Mouse (Mus musculus) gastrocnemius, postnatal 4 days (tissue): ENCODE measurements around the gene Mpc1. TPM values are rescaled to one million over a fixed set of nuclear protein-coding genes. Genes with fewer than 3 reads are reported as not detected.
A peak's percentile ranks its signal among the peaks of the same experiment; 100 is the strongest.
"Not testable (repeated sequence)": the region's sequence is repeated elsewhere in the genome, so short reads cannot be mapped to it uniquely, and the experiment has no call there.

Source experiments
- DNase-seq, 2 experiments: peaks; one replicate each; pipeline ENCODE4 v3.0.0; 2021 to 2022; ENCODE audit warnings: low spot score in 2 of 2, mixed read lengths in 2 of 2
- total RNA-seq, 2 experiments: library from RNA; stranded (reverse); gene quantifications; 2 replicates each; pipeline ENCODE4 v1.2.3; 2021

Mpc1 gene
- total RNA-seq, 2 experiments from 2014 or later = 157 to 162 TPM

DNA sequence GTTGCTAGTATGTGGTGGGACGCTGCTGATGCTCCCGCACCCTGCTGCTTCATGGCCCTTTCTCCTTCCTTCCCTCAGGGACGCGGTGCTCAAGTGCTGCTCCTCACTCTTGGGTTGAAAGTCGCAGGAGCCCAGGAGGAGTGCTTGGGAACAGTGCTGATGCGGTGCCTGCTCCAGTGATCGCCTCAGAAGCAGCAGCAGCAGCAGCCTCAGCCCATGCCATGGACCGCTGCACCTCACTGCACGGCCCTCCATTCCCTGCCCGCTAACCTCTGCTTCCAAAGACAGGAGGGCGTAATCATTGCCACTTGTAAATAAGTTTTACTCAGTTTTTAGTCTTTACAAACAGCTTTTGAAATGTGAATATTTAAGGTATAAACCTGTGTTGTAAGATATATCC is 44.2 kb downstream of the Mpc1 start:
- DNase-seq = not testable (repeated sequence)

DNA sequence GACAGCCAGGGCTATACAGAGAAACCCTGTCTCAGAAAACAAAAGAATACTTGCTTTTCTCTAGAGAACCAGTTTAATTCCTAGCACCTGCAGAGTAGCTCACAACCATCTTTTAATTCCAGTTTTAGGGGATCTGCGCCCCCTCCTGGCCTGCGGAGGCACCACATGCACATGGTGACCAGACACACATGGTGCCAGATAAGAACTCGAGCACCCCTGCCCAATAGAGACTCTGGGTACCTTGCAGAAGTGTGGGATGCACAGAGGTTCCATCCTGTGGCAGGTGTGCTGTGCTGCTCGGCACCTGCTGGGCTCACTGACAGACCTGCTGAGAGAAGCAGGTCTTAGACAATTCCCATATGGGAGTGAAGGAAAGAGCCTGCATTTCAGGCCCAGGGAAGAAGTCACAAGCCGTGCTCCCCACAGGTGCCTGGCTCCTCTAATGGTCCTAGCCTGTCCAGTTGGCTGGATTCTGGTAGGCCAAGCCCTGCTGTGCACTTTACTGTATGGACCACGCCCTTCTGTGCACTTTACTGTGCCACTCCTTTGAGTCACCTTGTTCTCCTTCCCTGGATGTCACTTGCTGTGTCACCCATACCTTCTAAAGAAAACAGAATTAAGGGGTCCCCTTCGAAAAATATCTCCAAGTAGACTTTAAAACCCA is 45.9 kb downstream of the Mpc1 start:
- DNase-seq = no peak

DNA sequence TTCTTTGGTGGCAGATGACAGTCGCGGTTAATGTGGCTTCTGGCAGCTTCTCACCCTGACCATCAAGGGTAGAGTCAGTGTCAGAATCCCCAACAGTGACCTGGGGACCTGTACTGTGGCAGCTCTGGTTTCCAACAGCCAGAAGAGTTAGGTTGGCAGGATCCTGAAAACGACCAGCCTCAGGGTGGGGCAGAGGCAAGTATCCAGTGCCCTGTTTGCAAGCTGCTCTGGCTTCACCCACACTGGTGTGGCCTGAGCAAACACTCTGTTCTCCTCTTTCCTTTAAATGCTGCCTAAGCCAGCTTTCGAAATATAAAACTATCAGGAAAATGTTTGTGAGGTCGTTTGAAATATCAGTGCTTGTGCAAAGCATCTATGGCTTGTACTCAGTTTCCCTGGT is 47.9 kb downstream of the Mpc1 start:
- no peak for DNase-seq

DNA sequence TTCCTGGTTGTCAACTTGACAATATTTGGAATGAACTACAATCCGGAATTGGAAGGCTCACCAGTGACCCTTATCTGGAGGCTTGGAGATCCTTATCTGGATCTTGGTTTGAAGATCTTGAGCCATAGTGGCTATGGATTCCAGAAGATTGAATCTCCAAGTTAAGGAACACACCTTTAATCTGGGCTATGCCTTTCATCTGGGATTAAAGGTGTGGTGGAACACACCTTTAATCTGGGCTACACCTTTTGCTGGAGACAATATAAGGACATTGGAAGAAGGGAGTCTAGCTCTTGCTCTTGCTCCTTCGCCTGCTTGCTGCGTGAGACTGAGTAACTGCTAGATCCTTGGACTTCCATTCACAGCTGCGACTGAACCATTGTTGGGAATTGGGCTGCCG is 54.5 kb downstream of the Mpc1 start, which contains the start of gene Prr18:
TSS of gene Prr18 (plus strand) at position 301 of the 400 bp plus-strand sequence.
- DNase-seq = not testable (repeated sequence)

DNA sequence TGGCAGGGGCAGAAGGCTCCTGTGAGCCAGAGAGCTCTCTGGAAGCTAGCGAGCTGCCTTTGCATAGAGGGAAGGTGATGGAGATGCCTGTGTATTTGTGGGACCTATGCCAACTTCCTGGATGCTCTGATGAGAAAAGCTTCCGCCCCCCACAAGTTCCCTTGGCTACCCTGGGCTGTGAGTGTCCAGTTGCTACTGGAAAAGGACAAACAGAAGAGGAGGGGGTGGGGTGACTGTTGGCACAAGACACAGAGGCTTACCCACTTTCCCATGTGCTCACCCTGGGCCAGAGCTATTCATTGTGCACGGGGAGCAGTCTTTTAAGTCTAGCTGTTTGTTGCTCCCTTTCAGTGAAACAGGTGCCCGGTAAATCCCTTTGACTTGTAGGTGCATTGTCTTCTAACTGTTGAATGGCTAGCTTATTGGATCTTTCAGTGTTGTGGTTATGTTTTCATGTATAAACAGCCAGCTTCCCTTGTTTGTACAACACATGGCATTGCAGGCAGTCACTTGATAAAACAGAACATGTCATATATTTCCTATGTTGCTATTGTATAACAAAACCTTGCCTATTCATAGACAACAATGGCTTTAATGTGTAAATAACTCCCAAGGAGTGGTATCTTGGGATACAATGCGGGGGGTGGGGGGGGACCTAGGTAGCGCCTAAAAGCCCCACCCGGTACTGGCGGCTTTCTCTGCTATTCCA is 57.1 kb downstream of the Mpc1 start:
- no peak for DNase-seq

DNA sequence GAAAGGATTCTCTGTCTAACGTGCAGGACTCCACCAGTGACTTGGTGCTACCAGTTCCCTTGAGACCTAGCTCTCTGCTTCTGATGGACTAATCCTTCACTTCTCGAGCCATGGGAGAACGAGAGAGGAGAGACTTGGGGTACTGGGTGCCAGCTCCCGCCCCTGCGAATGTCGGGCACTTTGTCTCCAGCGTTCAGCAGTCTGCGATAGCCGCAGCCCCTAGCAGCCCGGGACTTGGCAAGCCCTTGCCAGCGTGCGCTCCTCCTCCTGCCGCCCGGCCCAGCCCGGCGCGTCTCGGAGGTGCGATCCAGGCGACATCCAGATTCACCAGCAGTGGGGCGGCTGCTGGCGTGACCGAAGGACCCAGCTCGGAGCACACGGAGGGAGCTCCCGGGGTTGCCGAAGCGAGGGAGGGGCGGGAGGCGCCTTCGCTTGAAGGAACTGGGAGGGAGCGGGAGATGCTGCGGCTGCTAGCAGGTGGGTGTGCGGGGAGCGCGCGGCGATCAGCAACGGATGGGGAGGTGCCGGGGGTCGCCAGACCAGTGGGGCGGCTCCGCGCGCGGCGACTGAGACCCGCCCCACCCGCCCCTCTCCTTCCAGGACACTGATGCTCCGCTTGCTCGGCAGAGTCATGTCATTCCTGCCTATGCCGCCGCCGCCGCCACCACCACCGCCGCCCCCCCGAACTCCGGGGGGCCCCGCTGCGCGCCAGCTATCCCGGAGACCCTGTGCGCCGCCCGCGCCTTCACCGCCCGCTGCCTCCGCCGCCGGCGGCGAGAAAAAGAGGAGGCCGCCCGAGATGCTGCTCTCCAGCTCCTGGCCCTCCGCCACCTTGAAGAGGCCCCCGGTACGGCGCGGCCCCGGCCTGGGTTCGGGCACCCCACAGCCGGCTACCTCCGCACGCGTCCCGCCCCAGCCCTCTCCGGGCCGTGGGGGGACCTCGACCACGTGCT is 58.0 kb downstream of the Mpc1 start:
- DNase-seq = peak in 1 of 2 experiments; percentile 31

DNA sequence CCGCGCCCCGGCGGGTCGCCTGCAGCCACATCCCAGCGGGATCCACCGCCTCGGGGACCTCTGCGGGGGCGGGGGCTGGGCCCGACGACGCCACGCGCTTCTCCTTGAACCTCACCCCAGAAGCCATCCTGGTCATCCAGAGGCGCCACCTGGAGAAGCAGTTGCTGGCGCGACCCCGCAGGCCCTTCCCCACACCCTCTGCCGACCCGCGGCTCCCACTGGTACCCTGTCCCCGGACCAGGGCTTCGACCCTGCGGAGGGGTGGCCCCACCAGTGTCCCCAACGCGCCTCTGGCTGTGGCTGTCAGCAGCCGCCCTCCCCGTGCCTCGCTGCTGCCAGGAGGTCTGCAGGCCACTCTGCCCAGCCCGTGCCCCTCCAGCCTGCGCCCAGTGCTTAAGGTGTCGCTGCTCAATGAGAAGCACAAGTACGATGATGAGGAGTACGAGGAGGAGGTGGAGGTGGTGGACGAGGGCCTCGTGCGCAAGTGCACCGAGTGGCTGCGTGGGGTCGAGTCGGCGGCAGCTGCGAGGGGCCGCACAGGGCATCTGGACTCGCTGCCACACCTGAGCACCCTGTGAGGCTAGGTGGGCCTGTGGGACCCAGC is 58.8 kb downstream of the Mpc1 start:
- DNase-seq = no peak

DNA sequence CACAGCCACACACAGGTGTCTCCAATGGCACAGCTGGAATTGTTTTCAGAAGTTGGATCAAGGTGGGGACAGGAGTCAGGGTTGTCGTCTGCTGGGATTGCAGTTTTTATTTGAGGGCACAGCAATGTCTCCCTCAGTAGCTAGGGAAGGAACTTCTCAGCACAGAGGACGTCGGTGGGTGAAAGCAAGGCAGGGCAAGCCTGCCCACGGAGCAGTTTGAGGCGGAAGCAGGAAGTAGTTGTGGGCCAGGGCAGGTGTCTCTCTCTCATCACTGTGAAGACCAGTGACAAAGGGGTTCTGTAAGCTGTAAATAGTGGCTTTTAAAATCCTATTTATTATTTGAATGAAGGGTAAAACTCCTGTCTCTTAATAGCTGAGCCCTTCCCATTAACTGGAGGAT is 60.0 kb downstream of the Mpc1 start:
- DNase-seq = no peak

DNA sequence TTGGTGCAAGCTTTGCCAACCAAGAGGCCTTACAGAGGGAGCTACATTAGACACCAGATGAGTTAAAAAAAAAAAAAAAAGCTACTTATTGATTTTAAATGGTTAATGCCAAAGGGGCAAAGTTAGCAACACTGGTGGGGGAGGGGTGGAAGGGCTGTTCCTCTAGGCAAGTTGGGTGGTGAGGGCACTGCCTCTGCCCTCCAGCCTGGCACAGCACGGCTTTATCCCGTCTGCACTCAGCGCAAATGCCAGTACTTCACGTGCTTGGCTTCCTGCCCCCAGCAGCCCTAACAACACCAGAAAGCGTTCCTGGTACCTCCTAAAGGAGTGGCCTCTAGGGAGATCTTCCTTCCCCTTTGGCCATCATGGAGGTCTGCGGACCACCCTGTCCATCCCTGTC is 60.7 kb downstream of the Mpc1 start:
- no peak for DNase-seq

Other genes with a start within 250 kb of the Mpc1 start
- under 1 TPM in 1 of 2 experiments, not detected in 1; 0.20 TPM for gene Gm49673, start 135.1 kb upstream of the Mpc1 start, total RNA-seq
- gene Rnaset2a, start 134.8 kb upstream of the Mpc1 start, total RNA-seq = 10 to 100 TPM; 19.3 to 22.2 TPM
- gene Fgfr1op, start 117.4 kb upstream of the Mpc1 start, total RNA-seq = 10 to 100 TPM; 25.3 to 30.2 TPM
- gene Ccr6, start 46.9 kb upstream of the Mpc1 start, total RNA-seq = not detected
- gene Sft2d1, start 28.2 kb downstream of the Mpc1 start, total RNA-seq = 10 to 100 TPM; 25.0 to 29.1 TPM
- gene Prr18, start 54.6 kb downstream of the Mpc1 start, total RNA-seq = under 1 TPM; 0.12 to 0.18 TPM
- not detected for gene T2, start 73.1 kb downstream of the Mpc1 start, total RNA-seq
- under 1 TPM; 0.25 to 0.36 TPM for gene T, start 151.5 kb downstream of the Mpc1 start, total RNA-seq
- 1 to 10 TPM; 7.5 to 8.4 TPM for gene Pde10a, start 242.5 kb downstream of the Mpc1 start, total RNA-seq